In genomic region chr5:128191710-128192109, GRCm38 (mm10) we compare ENCODE assay signal across 19 mouse cellular contexts.
DNase-seq lines count a peak whose midpoint lies in the region; ATAC-seq and TF ChIP-seq lines count a peak whose summit lies in the region.
"Had no signal": no experiment of that assay in that cellular context is flagged by ENCODE, and none has a peak within 500 bp of the region (broad histone marks: within the 10 kb centered on the region; RNA-seq: fewer than 3 reads in every experiment).

No protein-coding gene starts in this region.

- H3K36me3 ChIP-seq in hindbrain, embryonic 12.5 days, result no peaks in the 10 kb centered on the region
- no peaks in the 10 kb centered on the region for H3K36me3 ChIP-seq in hindbrain, embryonic 10.5 days
- no peaks in the 10 kb centered on the region for H3K36me3 ChIP-seq in midbrain, embryonic 14.5 days (ENCODE audit: control insufficient read depth, insufficient read depth, low read length)
- H3K36me3 ChIP-seq in midbrain, embryonic 10.5 days, result no peaks in the 10 kb centered on the region
- no peaks in the 10 kb centered on the region for H3K36me3 ChIP-seq in hindbrain, embryonic 14.5 days (replicated peaks; ENCODE audit: control insufficient read depth, insufficient read depth)
- no peaks in the 10 kb centered on the region for H3K36me3 ChIP-seq in hindbrain, embryonic 16.5 days (ENCODE audit: control insufficient read depth, insufficient read depth, low read length)
- H3K36me3 ChIP-seq: embryonic facial prominence, embryonic 10.5 days; forebrain, embryonic 15.5 days had no signal

- ATAC-seq in hindbrain, embryonic 12.5 days (ENCODE audit: low FRiP score), result no peak
- no peak for ATAC-seq in midbrain, embryonic 14.5 days (ENCODE audit: low FRiP score, low TSS enrichment)
- no peak; the same call in 1 of the 2 replicates for ATAC-seq in hindbrain, embryonic 14.5 days (ENCODE audit: low FRiP score)
- 0 out of 2 replicates have a peak, but pooled peaks have one; percentile 42 for ATAC-seq in hindbrain, embryonic 16.5 days
- ATAC-seq: forebrain, embryonic 15.5 days; inflammation-experienced regulatory T-cells, adult 6 months; intestine, postnatal 0 days had no signal

- H3K9ac ChIP-seq in hindbrain, embryonic 12.5 days, result no peak overlapping the region
- no peak overlapping the region for H3K9ac ChIP-seq in midbrain, embryonic 14.5 days (replicated peaks; ENCODE audit: low read length)
- H3K9ac ChIP-seq in hindbrain, embryonic 14.5 days, result no peak overlapping the region
- H3K9ac ChIP-seq in hindbrain, embryonic 16.5 days (ENCODE audit: low read depth, low read length), result no peak overlapping the region
- H3K9ac ChIP-seq: forebrain, embryonic 15.5 days had no signal

- H3K27me3 ChIP-seq in hindbrain, embryonic 12.5 days, result no peaks in the 10 kb centered on the region
- no peaks in the 10 kb centered on the region for H3K27me3 ChIP-seq in hindbrain, embryonic 10.5 days (ENCODE audit: insufficient read depth, poor library complexity, severe bottlenecking)
- H3K27me3 ChIP-seq in midbrain, embryonic 14.5 days (ENCODE audit: control insufficient read depth, insufficient read depth, low read length), result no peaks in the 10 kb centered on the region
- no peaks in the 10 kb centered on the region for H3K27me3 ChIP-seq in midbrain, embryonic 10.5 days (ENCODE audit: low read depth, poor library complexity, severe bottlenecking)
- no peaks in the 10 kb centered on the region for H3K27me3 ChIP-seq in hindbrain, embryonic 14.5 days (ENCODE audit: control insufficient read depth, insufficient read depth, low read length)
- H3K27me3 ChIP-seq in hindbrain, embryonic 16.5 days (replicated peaks; ENCODE audit: control insufficient read depth, insufficient read depth, low read length), result no peaks in the 10 kb centered on the region
- H3K27me3 ChIP-seq in cerebellum, adult 2 months (ENCODE audit: control insufficient read depth, insufficient read depth, low read length), result no peaks in the 10 kb centered on the region
- H3K27me3 ChIP-seq: forebrain, embryonic 15.5 days had no signal

- H3K4me1 ChIP-seq in hindbrain, embryonic 12.5 days, result peaks cover 4% of the 10 kb centered on the region
- 0 out of 2 replicates have a peak, but pooled peaks cover 5% of the 10 kb centered on the region for H3K4me1 ChIP-seq in hindbrain, embryonic 10.5 days (replicated peaks)
- peaks cover 18% of the 10 kb centered on the region; the same call in 1 of the 2 replicates for H3K4me1 ChIP-seq in midbrain, embryonic 14.5 days (ENCODE audit: control insufficient read depth, insufficient read depth, low read length)
- no peaks in the 10 kb centered on the region for H3K4me1 ChIP-seq in midbrain, embryonic 10.5 days
- peaks cover 20% of the 10 kb centered on the region for H3K4me1 ChIP-seq in hindbrain, embryonic 14.5 days (replicated peaks; ENCODE audit: control insufficient read depth, insufficient read depth, low read length)
- peaks cover 7% of the 10 kb centered on the region; the same call in 1 of the 2 replicates for H3K4me1 ChIP-seq in hindbrain, embryonic 16.5 days (ENCODE audit: control insufficient read depth, insufficient read depth, low read depth, low read length)
- no peaks in the 10 kb centered on the region for H3K4me1 ChIP-seq in cerebellum, adult 2 months (ENCODE audit: control insufficient read depth, insufficient read depth, low read length)

- H3K4me3 ChIP-seq in hindbrain, embryonic 12.5 days, result no peak overlapping the region
- no peak overlapping the region for H3K4me3 ChIP-seq in hindbrain, embryonic 10.5 days
- H3K4me3 ChIP-seq in midbrain, embryonic 14.5 days (replicated peaks; ENCODE audit: low read depth, low read length), result no peak overlapping the region
- no peak overlapping the region for H3K4me3 ChIP-seq in midbrain, embryonic 10.5 days
- no peak overlapping the region for H3K4me3 ChIP-seq in hindbrain, embryonic 14.5 days (replicated peaks; ENCODE audit: low read length)
- no peak overlapping the region for H3K4me3 ChIP-seq in hindbrain, embryonic 16.5 days (ENCODE audit: low read length)
- H3K4me3 ChIP-seq in cerebellum, adult 2 months (replicated peaks; ENCODE audit: insufficient read depth, low read depth, low read length), result no peak overlapping the region
- H3K4me3 ChIP-seq: embryonic facial prominence, embryonic 10.5 days; forebrain, embryonic 15.5 days had no signal

- no peak for TF ChIP-seq POLR2A in cerebellum, adult 2 months (IDR thresholded peaks at IDR 0.05; ENCODE audit: borderline replicate concordance, insufficient read depth, low read length)

- H3K9me3 ChIP-seq in hindbrain, embryonic 12.5 days (replicated peaks), result no peaks in the 10 kb centered on the region
- H3K9me3 ChIP-seq in hindbrain, embryonic 10.5 days, result no peaks in the 10 kb centered on the region
- H3K9me3 ChIP-seq in midbrain, embryonic 14.5 days (ENCODE audit: control insufficient read depth, low read length), result no peaks in the 10 kb centered on the region
- no peaks in the 10 kb centered on the region for H3K9me3 ChIP-seq in midbrain, embryonic 10.5 days (replicated peaks)
- no peaks in the 10 kb centered on the region for H3K9me3 ChIP-seq in hindbrain, embryonic 14.5 days (ENCODE audit: control insufficient read depth, low read length)
- no peaks in the 10 kb centered on the region for H3K9me3 ChIP-seq in hindbrain, embryonic 16.5 days (ENCODE audit: control insufficient read depth, low read length)
- H3K9me3 ChIP-seq: embryonic facial prominence, embryonic 10.5 days; forebrain, embryonic 15.5 days had no signal

- no peak overlapping the region for H3K4me2 ChIP-seq in hindbrain, embryonic 12.5 days (replicated peaks)
- no peak overlapping the region for H3K4me2 ChIP-seq in midbrain, embryonic 14.5 days (ENCODE audit: low read length)
- no peak overlapping the region; the same call in 1 of the 2 replicates for H3K4me2 ChIP-seq in hindbrain, embryonic 14.5 days (replicated peaks)
- H3K4me2 ChIP-seq in hindbrain, embryonic 16.5 days (ENCODE audit: low read length), result no peak overlapping the region
- H3K4me2 ChIP-seq: forebrain, embryonic 15.5 days had no signal

- WGBS in hindbrain, embryonic 12.5 days, result 78% methylated on average over 9 of the region's 9 CpGs
- WGBS in hindbrain, embryonic 10.5 days, result 78% methylated on average over 9 of the region's 9 CpGs
- WGBS in midbrain, embryonic 14.5 days, result 52% methylated on average over 9 of the region's 9 CpGs
- WGBS in midbrain, embryonic 10.5 days, result 93% methylated on average over 9 of the region's 9 CpGs
- 44% methylated on average over 9 of the region's 9 CpGs for WGBS in hindbrain, embryonic 14.5 days
- 54% methylated on average over 9 of the region's 9 CpGs for WGBS in hindbrain, embryonic 16.5 days
- WGBS in cerebellum, adult 2 months, result 90% methylated on average over 9 of the region's 9 CpGs

- TF ChIP-seq CTCF in cerebellum, adult 2 months (IDR thresholded peaks at IDR 0.05; ENCODE audit: borderline replicate concordance, insufficient read depth, low read depth, low read length), result no peak

- no peak for DNase-seq in hindbrain, embryonic 10.5 days (ENCODE audit: low spot score)
- DNase-seq in midbrain, embryonic 14.5 days, result peak; percentile 66
- DNase-seq in midbrain, embryonic 10.5 days (ENCODE audit: low spot score), result no peak
- DNase-seq in hindbrain, embryonic 14.5 days (ENCODE audit: low spot score), result peak; percentile 27
- DNase-seq in cerebellum, adult 2 months, result no peak
- DNase-seq in gastrocnemius, adult 8-10 months (ENCODE audit: low spot score in 2 of 2), result no peak
- DNase-seq: adrenal gland, adult 8-10 months; adrenal gland, postnatal 36 days; cerebellum, adult 11 months; cerebellum, postnatal 10 days; gastrocnemius, postnatal 25 days; heart, postnatal 10 days; heart, postnatal 4 days had no signal

- H3K27ac ChIP-seq in hindbrain, embryonic 12.5 days, result 0 out of 2 replicates have a peak overlapping the region, but pooled peaks have one; percentile 6
- no peak overlapping the region for H3K27ac ChIP-seq in hindbrain, embryonic 10.5 days
- H3K27ac ChIP-seq in midbrain, embryonic 14.5 days (replicated peaks; ENCODE audit: low read depth, low read length), result no peak overlapping the region
- no peak overlapping the region for H3K27ac ChIP-seq in midbrain, embryonic 10.5 days (replicated peaks)
- peak overlapping the region; percentile 71 for H3K27ac ChIP-seq in hindbrain, embryonic 14.5 days
- H3K27ac ChIP-seq in hindbrain, embryonic 16.5 days (ENCODE audit: low read depth, low read length), result no peak overlapping the region
- H3K27ac ChIP-seq in cerebellum, adult 2 months (ENCODE audit: insufficient read depth, low read length), result no peak overlapping the region
- H3K27ac ChIP-seq: embryonic facial prominence, embryonic 10.5 days; forebrain, embryonic 15.5 days had no signal

Comparison
In these comparisons a context has a peak if more than half of its experiments do, and no peak if none do; other contexts are left out.
1. H3K27ac ChIP-seq: peak in hindbrain, embryonic 12.5 days (single experiment) and hindbrain, embryonic 14.5 days (single experiment); none in hindbrain, embryonic 10.5 days (single experiment), midbrain, embryonic 14.5 days (single experiment), midbrain, embryonic 10.5 days (single experiment), hindbrain, embryonic 16.5 days (single experiment) and cerebellum, adult 2 months (single experiment).
2. DNase-seq: peak in midbrain, embryonic 14.5 days (single experiment) and hindbrain, embryonic 14.5 days (single experiment); none in hindbrain, embryonic 10.5 days (single experiment), midbrain, embryonic 10.5 days (single experiment), cerebellum, adult 2 months (0 of 2) and gastrocnemius, adult 8-10 months (0 of 2).